Mouse (Mus musculus): Measurements from ENCODE around the gene Gzmk.

Gene Gzmk

DNA sequence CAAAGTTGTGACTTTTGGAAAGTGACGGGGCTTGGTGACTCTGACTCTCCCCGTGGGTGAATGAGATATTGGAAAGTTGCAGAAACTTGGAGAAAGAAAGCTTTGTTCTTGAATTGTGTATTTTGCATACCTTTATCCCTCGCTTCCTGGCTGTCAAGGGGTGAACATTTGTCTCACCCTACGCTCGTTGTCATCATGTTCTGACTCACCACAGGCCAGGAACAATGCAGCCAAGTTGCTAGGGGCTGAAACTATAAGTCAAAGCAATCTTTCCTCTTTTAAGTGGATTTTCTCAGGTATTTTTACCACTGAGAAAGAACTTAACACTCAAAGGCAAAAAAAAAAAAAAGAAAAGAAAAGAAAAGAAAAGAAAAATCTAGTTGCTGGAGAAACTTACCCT is 22.6 kb downstream of the Gzmk start:
- no peak for DNase-seq (ENCODE audit: low spot score in 2 of 2)

DNA sequence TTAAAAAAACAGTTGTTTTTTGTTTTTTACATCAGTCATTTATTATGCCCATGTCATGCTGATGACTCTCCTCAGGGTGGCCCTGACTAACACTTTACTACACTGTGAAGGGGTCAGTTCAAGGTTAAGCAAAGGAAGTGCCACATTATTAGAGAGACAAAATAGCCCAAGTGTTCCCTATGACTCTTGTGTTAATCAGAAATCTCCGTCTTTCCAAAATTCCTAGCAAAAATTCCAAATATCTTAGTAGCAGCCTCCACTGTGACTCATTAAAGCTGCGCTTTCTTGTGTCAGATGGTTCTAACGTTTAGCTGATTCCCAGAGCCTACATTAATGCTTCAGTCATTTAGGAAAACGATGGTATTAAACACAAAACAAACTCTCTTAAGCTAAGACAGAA is 23.5 kb downstream of the Gzmk start:
- no peak for DNase-seq (ENCODE audit: low spot score in 2 of 2)

DNA sequence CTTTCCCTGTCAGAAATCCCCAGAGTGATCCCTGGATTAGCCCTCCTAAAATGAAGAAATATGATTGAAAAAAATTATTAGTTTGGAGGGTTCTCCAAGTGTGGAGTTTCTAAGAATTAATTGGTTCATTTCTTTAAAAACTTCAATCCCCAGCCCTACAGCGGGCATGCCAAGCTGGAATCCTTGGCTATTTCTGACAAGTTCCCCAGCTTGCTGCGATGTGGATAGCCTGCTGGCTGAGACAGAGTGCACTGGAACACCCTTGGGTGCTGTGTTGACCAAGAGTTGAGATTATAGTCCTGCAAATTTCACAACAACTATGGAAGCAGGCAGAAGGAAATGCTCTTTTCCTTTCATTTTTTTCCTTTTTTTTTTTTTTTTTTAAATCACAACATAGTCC is 24.1 kb downstream of the Gzmk start:
- DNase-seq (ENCODE audit: low spot score in 2 of 2), result no peak

DNA sequence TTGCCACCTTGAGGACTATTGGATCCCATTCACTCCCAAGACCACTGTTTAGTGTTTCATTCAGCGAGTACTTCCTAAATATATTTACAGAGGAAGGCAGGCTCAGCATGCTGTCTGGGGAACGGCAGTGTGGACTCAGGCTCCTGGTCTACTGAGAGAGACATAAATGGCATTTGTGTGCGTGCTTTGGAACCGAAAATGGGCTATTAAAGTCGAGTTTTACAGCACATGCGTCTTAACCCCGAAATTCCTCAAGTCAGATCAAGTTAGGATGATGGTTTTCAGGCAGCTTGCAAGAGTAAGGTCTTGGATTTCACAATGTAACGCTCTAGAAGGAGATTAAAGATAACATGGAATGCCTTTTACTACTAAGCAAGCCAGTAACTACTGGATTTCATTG is 25.0 kb downstream of the Gzmk start:
- DNase-seq (ENCODE audit: low spot score in 2 of 2), result no peak

DNA sequence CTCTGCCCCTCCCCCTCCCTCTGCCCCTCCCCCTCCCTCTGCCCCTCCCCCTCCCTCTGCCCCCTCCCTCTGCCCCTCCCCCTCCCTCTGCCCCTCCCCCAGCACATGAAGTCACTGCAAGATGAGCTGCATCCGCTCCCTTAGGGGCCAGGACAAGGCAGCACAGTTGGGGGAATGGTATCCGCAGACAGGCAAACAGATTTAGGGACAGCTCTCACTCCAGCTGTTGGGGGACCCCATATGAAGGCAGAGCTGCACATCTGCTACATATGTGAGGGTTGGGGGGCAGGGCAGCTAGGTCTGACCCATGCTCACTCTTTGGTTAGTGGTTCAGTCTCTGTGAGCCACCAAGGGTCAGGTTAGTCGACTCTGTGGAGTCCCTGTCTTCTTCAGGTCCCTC is 26.4 kb downstream of the Gzmk start:
- DNase-seq (ENCODE audit: low spot score in 2 of 2), result no peak

DNA sequence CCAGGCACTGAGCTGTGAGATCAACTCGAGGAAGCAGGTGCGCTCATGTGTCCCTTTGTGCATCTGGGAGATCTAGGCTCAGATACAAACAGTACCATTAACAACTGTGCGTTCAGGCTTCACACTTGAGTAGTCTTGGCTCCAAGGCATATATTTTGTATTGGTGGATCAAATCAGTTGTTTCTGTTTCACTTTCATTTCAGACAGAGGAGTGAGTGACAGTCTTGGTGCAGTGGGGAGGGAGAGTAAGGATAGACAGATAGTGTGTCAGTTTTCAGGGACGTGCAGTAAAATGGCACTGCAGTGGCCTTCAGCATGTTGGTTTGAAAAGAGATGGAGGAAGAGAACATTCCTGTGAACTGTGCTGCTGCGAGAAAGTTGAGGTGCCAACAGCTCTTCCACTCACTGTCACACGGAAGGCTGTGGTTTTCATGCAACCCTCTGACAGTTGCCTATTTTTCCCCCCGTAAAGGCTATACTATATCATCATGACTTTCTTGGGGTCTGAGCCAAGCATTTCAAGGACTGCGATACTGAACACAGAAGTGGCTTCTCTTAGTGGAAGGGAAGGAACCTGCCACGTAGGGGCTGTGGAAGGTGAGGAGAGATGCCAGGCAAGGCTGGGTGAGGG is 27.7 kb downstream of the Gzmk start:
- DNase-seq (ENCODE audit: low spot score in 2 of 2), result no peak

DNA sequence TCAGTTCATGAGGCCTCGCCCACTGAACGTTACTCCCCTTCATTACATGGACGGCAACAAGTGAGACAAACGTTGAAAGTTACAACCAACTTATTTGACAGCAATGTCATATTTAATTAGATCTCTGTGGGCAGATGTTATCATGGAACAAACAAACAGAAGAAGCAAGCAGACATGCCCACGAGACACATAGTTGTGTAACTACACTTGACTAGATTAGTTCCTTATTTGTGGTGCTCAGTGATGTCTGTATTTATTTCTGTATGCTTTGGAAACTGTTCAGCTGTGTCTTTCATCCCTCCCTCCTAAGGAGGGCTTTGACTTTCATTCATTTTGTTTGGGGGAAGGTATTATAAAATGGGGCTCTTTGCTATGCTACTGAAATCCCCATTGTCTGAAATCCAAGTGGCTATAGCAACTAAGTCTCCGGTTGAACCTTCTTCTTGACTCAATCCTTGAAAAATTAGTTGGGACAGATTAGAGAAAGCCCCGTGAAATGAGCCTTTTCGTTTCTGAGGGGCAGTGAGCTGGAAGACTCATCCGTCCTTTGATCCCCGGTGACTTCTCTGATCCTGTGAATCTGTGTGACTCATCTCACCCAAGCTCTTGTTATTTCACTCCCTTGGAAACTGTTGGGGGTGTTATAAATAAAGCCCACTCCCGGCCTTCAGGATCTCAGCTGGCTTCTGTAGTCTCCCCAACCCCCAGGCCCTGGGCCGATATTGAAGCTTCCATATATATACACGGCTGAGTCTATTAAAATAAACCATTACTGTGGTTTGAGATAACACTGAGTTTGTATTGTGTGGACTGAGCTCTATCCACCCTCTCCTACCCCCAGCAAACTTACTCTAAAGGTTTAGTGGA is 28.7 kb downstream of the Gzmk start:
- no peak for DNase-seq (ENCODE audit: low spot score in 2 of 2)

DNA sequence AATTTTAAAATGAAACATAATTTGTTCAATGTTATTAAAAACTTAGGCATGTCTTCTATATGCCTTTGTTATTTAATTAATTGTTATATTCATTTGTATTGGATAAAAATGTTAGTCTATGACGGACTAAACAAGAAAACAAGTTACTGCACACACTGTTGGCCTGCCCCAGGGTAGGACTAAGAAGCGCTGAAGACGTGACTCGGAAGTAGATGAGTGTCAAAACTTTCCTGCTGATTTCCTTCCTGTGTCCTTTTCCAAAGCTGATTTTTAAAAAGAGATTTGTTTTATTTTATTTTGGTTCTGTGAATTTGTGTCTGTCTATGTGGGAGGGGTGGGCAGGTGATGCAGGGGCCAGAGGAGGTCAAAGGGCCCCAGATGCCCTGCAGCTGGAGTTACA is 42.0 kb downstream of the Gzmk start:
- DNase-seq (ENCODE audit: low spot score in 2 of 2), result no peak

DNA sequence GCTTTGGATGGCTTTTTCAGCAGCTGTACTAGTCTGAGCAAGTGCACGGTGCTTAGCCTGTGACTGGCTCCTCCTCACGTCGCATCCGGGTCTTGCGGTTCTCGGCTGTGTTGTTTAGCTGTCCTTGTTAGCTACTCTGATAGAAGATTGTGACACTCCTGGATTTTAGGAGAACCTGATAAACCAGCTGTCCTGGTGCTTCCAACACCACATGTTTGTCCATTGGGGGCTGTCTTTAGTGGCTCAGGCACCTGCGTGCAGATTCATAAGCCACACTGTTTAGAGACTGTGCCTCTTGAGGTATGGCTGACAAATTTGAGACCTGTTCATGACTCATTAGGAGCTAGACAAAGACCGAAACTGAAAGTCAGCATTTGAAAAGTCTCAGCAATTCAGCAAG is 42.4 kb downstream of the Gzmk start:
- DNase-seq (ENCODE audit: low spot score in 2 of 2), result no peak

DNA sequence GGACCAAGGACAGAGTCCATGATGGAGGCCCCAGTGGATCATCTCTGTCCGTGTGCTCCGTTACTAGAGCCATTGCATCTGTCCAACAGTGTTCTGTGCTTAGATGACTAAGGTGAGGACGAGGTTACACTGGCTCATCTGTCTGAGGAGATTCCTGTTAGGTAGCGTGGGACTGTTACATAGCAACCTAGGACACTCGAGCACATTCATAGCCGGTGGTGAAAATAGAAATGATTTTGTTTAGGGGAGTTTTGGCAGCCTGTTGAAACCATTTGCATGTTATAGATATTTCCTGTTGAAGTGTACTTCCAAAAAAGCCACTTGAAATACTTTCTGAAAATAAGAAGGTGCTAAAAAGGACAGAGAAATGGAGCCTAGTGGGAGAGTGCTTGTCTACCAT is 51.5 kb downstream of the Gzmk start:
- DNase-seq (ENCODE audit: low spot score in 2 of 2), result no peak

DNA sequence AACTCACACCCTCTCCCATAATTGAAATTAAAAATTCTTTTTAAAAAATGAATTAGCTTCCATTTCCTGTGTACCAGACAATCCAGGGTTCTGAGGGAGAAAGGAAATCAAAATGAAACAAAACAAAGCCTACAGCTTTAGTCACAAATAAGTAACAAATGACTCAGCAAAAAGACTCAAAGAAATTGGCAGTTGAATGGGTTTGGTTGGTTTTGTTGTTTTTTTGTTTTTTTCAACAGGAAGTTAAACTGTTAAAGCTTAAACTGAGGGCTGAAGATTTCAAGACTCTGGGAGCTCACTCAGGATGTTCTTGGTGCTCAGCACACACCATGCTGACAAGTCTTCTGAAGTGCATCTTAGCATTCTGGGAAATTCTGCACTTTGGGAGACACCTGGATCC is 55.5 kb downstream of the Gzmk start:
- DNase-seq (ENCODE audit: low spot score in 2 of 2), result no peak

DNA sequence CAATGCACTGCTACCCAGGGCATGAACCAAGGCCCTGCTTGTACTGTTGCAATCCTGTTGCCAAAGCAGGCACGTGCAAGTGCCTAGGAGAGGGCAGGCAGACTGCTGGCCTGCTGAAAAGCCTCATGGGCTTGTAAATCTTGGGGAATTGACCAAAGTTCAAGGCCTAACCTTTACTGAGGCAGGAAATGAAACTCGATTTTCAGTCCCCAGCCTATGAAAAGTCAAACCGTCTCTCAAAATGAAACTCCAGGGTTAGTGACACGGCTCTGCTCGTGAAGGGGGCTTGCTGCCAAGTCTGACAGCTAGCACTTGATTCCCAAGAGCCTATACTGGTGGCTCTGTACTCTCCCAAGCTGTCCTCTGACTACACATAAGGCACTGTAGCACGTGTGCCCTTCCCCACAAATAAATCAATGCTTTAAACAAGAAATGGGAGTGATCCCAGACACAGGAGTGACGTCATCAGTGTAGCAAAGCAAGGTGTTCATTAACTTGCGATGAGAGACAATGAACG is 57.6 kb downstream of the Gzmk start:
- no peak for DNase-seq (ENCODE audit: low spot score in 2 of 2)

DNA sequence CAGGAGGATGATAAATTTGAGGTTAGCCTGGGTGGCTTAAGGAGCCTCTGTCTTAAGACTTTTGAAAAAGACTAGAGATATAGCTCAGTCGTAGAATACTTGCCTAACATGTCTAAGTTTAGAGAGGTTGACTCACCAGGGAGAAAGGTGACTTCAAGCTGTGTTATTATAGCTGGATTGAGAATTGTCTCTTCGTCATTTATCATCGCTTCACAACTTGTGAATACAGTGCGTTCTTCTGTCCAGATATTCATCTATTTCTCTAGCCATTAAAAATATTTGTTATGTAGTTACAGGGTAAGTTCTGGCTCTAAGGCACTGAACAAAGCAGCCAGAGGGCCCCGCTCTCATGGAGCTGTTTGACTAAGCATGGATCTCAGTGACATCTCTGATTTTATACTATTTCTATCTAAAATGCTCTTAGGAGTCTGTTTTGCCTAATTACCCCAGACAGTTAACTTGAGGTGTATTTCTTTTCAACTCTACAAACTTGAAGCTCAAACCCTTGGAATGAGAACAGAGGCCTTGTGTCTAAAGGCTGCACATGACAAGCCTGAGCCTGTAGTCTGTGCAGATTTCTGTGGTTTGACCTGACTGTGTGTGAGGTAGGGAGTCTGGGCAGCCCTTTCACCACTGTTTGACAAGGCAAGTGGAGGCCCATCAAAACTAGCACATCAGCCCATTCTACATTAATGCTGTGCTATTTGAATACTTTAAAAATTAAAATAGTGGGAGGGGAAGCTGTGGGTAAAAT is 61.3 kb downstream of the Gzmk start:
- DNase-seq (ENCODE audit: low spot score in 2 of 2), result no peak

DNA sequence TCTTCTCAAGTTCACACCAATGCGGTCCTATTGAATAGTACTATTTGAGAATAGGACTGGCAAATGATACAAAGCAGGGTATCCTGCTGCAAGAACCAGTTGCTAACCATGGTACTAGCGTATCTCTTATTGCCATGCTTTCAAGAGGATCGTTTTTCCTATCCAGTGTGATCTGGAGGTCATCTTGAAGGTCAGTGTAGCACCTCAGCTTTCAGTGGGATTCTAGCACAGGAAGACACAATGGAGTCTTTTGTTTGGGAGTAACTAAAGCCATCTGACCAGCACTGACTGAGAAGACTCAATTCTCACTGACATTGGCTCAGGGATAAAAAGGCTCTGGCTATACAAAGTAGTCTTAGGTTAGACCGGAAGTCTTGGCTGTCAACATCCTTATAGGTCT is 74.2 kb downstream of the Gzmk start:
- no peak for DNase-seq (ENCODE audit: low spot score in 2 of 2)

DNA sequence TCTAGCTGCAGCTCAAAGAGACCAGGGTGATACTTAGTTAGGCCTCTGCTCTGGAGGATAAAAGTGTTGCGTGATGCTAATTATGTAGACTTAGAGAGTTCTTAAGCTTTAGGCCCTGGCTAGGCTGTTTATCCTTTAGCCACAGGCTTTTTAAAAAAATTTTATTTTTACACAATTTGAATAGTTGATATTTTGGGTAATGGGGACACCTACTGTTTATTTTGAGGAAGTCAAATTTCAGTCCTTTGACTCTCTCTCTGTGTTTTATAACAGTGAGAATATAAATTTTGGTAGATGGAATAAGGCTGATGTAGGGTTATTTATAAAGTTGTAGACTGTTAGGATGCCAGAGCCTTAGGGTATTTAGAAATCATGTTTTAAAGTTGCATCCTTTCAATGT is 86.1 kb downstream of the Gzmk start:
- no peak for DNase-seq (ENCODE audit: low spot score in 2 of 2)

DNA sequence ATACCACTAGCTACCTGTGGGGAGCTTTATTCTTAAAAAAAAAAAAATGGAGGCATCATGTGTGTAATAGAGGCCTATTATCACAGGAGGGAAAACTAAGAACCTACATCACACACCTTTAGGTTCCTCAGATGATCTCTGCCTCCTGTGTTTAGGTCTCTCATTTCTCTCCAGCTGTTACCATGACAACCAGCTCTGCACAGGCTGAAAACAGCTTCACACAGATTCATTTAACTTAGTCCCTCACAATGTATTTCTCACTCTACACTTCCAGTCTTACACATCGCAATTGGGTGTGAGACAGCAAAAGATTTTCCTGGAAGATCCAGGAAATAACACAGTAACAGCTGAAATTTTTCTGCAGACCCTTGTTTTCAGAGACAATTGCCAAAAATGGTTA is 95.7 kb downstream of the Gzmk start:
- no peak for DNase-seq (ENCODE audit: low spot score in 2 of 2)
